Mouse (Mus musculus) embryo, embryonic 9.5 days (tissue): ENCODE data around the gene Gm21677.
"Not testable (repeated sequence)": the region's sequence is repeated elsewhere in the genome, so short reads cannot be mapped to it uniquely, and the experiment has no call there.

Source experiments
- DNase-seq: peaks from one replicate; pipeline ENCODE4 v3.0.0-alpha.2; 2017; ENCODE audit errors: extremely low spot score

The Gm21677 gene

GRCm38 (mm10) chrY:3306349-3306748 lies at the start of gene Gm21677:
Gm21677 (minus strand) TSS chrY:3306449.
- DNase-seq, result not testable (repeated sequence)

- not testable (repeated sequence) for DNase-seq
Measured at GRCm38 (mm10) chrY:3345229-3345628, 39.0 kb upstream of the Gm21677 start, which contains the start of gene Gm21693. Gm21693 (minus strand) TSS chrY:3345329.

- not testable (repeated sequence) for DNase-seq
Measured at GRCm38 (mm10) chrY:3340661-3341060, 34.4 kb upstream of the Gm21677 start.
